Mouse (Mus musculus): Measurements from ENCODE around the gene Apol10a.
"Not testable (repeated sequence)": the region's sequence is repeated elsewhere in the genome, so short reads cannot be mapped to it uniquely, and the experiment has no call there.

Apol10a gene

GRCm38 (mm10) chr15:77476693-77477092 lies at the start of gene Apol10a:
TSS of gene Apol10a (plus strand) at chr15:77477047.
- DNase-seq = not testable (repeated sequence)

- DNase-seq = not testable (repeated sequence)
These were observed 48.0 kb upstream of the Apol10a start for GRCm38 (mm10) chr15:77428690-77429448.

DNA sequence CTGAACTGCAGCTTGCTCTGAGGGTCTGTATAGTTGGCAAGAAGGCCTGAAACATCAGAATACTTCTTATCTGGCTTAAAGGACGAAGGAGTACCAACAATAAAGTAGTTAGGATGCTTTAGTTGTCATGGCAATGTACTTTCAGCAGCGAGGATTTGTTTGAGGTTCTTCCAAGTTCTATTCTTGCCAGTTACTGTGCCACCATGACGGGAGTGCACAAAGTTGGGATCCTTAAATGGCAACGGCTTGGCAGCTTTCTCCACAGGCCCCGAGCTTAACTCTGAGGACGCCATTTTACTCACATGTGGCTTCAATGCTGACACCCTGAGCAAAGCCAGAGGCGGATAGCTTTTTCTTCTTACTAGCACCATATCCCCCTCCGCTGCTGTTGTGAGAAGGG lies 32.1 kb upstream of the Apol10a start:
- DNase-seq = not testable (repeated sequence)

- not testable (repeated sequence) for DNase-seq
These were observed 31.2 kb upstream of the Apol10a start for GRCm38 (mm10) chr15:77445668-77446067.

- not testable (repeated sequence) for DNase-seq
These were observed 29.5 kb upstream of the Apol10a start, which contains the start of gene Apol7b for GRCm38 (mm10) chr15:77447392-77447791. TSS of gene Apol7b (minus strand) at chr15:77447492.

DNA sequence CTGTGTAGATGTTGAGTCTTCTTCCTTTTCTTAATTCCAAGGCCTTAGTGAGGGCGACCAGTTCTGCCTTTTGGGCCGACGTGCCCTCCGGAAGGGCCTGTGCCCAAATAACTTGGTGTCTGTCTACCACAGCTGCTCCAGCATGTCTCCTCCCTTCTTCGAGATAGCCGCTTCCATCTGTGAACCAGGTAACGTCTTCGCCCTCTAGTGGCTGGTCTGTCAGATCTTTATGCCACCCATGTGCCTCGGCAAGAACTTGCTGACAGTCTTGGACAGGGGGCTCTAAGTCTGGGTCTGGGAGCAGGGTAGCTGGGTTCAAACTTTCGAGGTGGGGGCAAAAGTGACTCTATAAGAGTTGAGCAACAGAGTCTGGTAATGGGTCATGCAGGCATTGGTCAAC lies 26.9 kb upstream of the Apol10a start:
- peak; percentile 15 for DNase-seq

GRCm38 (mm10) chr15:77474699-77475390 lies 2.0 kb upstream of the Apol10a start:
- DNase-seq = not testable (repeated sequence)

GRCm38 (mm10) chr15:77482140-77482794 lies 5.4 kb downstream of the Apol10a start:
- DNase-seq = no peak

GRCm38 (mm10) chr15:77493181-77493580 lies 16.3 kb downstream of the Apol10a start:
- not testable (repeated sequence) for DNase-seq

GRCm38 (mm10) chr15:77494694-77495093 lies 17.8 kb downstream of the Apol10a start:
- not testable (repeated sequence) for DNase-seq

DNA sequence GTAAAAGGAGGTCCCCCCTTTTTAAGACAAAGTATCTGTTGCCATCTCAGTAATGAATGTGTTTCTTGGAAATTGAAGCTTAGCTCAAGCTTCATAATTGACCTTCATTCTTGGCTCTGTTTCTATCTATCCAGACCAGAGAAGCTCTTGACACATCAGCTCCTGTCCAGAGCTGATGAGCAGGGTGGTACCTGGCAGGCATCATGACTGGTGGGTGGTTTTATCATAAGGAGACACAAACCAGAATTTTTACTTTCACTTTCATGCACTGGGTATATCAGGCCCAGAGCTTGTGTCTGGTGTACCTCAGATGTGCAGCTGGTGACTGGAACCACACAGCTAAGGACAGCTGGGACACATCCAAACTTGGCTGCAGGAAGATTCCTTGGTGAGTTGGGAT lies 31.1 kb downstream of the Apol10a start, which contains the start of gene Apol11a:
Gene Apol11a, plus strand, starts transcription at position 306 of the 400 bp plus-strand sequence.
- not testable (repeated sequence) for DNase-seq

DNA sequence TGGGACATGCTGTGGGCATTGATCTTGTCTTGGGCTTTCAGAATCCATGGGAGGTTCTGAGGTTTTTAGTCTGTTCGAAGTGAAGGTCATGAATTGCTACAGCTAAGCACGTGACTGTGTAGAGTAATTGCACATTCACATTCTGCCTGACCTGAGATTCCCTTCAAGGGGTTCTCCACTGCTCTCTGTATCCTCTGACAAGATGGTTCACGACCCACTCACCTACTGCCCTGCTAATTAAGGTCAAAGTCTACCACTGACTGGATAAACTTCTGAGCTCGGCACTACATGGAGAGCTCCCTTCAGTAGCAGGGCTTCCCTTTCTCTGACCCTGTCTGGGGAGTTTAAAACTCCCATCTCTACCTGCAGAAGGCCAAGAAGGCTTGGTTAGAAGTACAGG lies 43.7 kb downstream of the Apol10a start:
- not testable (repeated sequence) for DNase-seq

DNA sequence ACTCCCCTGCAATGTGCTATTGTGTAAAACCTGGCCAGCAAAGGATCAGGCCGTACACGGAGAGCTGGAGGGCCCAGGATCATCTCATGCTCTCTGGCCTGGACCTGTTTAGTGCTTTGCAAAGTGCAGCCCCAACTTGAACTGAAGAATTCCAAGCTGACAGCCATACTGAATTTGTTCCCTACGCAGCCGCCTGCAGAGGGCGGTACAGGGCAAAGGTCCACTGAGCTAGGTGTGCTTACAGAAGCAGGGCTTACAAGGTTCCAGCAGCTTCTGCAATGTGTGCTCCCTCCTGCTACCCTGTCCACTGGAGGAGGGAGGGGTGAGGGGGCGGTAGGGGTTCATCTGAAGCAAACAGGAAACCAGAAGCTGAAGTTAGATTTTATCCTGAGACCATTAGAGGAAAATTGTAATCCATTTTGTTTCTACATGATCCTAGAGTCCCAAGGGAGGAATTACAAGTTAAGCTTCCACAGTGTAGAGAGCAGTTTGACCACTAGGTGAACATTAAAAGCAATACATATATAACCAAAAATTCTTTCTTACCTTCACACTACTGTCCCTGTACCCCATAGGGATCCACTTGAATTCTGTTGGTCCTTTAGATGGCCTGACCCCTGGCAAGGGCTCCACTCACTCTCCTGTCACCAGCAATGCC lies 46.5 kb downstream of the Apol10a start:
- DNase-seq = peak; percentile 73

DNA sequence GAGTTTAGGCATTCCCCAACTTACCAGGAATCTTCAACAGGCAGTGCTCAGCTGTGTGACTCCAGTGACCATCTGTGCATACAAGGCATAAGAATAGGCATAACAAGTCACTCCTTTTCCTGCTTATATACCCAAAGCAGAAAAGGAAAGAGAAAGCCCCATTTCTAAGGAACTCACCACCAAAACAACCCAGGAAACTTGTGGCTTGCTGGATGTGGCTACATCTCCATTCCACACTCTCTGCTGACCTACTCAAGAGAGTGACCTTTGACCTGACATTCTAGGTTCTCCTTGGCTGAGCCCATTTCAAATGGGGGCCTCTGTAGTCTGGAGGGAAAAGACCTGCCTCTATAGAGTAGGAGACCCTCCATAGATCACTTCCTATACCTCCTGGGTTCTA lies 56.4 kb downstream of the Apol10a start, which contains the start of gene Apol7c:
Gene Apol7c, minus strand, starts transcription at position 101 of the 400 bp plus-strand sequence.
- no peak for DNase-seq

DNA sequence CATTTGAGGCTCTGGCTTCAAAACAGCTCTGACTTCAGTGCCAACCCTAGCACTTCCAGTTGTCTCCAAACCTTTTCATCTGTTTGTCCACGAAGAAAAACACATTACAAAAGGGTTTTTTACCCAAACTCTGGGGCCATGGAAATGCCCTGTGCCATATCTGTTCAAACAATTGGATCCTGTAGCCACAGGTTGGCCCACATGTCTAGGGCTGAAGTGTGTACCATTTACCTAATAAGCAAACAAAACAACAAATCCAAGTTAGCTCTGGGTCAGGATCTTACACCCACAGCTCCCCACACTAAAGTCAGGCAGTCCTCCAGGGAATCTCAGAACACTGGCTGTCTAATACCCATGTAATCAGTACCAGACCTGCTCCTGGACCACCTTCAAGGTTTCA lies 62.4 kb downstream of the Apol10a start:
- DNase-seq = not testable (repeated sequence)
